Mouse (Mus musculus) large intestine, adult 2 months (tissue): ENCODE measurements around the gene Lman1l. TPM values are rescaled to one million over a fixed set of nuclear protein-coding genes. Genes with fewer than 3 reads are reported as not detected.

Experiments
- DNase-seq: peaks from one replicate; pipeline ENCODE4 v3.0.0-alpha.2; 2012; ENCODE audit warnings: low read depth, low spot score
- WGBS: fragments of 180-500 bp; shearing (Covaris S2); methylation state at CpG from one replicate; pipeline ENCODE4 v1.1.7; 2018; 5-methylcytosine and 5-hydroxymethylcytosine counted together
- polyA plus RNA-seq: library from polyadenylated mRNA; depleted of rRNA; stranded (reverse); fragments of >200 nt; gene quantifications from 2 replicates; pipeline ENCODE4 v1.2.3, GENCODE M21; 2012; rRNA removed

The Lman1l gene
- polyA plus RNA-seq, result 0.07 TPM in 1 of 2 replicates, not detected in the other

DNA sequence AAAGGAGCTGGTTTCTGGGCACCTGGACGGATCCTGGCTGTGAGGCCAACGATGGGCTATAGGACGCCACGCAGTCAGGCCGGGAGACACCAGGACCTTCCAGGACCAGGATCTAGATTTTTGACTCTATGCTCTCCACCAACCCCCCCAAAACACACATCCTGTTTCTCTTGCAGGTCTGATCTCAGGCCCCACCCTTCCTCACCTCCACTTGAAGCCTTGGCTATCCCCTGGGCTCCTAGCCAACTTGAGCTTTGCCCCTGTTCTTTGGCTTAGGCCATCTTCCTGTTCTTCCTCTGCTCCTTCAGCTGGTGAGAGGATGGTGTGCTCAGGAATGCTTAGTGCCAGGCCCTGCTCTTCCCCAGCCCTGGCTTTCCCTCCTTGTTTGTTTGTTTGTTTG, at the start of gene Lman1l:
Lman1l (minus strand) TSS at position 101 of the 400 bp plus-strand sequence.
- DNase-seq, result no peak
- 80% methylated on average over 5 of the region's 5 CpGs for WGBS

DNA sequence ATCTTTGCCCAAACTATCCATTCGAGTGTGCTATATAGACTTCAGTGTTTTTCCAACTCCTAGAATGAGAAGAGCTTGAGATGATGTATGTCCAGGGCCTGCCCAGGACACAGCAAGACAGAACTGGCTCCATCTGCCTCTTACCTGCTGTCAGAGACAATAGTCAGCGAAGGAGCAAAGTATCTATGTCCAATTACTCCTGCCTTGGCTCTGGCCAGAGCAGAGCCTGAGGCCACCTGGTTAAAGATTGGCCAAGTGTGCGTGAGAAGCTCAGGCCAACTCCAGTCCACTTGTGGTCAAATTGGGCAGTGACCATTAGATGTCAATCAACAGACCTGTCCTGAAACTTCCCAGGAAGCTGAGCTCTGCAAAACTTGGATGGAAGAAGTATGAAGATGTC, 49.0 kb upstream of the Lman1l start:
- WGBS, result 88% methylated on average over 3 of the region's 3 CpGs
- DNase-seq, result no peak

DNA sequence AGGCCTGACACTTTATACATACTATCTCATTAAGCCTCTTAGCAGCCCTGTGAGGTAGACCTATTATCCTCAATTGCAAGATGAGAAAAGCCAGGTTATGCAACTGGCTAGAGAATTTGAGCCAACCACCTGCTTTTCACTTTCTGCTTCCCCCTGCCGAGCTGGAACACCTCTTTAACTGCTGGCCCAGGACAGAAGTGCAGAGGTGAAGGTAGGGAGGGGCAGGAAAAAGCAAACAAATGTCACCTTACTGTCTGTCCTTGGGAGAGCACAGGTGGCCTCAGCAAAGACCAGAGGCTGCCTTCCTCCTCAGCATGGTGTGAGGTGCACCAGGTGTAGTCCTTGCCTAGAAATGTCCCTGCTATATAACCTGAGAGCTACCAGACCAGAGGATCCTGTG, 47.7 kb upstream of the Lman1l start:
- whole genome bisulfite sequencing, result 15% methylated on average over 1 of the region's 1 CpGs
- no peak for DNase-seq

DNA sequence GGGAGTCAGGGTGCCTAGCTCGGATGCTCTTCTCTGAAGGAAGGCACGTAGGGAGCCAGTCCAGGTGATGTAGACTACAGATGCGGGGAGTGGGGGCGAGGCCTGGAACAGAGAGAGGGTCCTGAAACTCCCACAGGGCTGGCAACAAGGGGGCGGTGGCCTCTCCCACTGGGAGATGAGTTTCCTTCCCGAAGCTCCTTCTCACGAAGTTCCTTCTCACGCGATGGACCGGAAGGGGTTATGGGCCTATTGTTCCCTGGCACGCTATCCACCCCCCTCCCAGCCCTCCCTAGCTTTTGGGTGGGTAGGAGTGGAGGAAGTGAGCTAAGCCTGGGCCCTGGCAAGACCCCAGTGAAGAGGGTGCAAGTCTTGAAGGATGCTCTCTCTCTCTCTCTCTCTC, 47.2 kb upstream of the Lman1l start:
- DNase-seq, result no peak
- 49% methylated on average over 11 of the region's 11 CpGs for WGBS

DNA sequence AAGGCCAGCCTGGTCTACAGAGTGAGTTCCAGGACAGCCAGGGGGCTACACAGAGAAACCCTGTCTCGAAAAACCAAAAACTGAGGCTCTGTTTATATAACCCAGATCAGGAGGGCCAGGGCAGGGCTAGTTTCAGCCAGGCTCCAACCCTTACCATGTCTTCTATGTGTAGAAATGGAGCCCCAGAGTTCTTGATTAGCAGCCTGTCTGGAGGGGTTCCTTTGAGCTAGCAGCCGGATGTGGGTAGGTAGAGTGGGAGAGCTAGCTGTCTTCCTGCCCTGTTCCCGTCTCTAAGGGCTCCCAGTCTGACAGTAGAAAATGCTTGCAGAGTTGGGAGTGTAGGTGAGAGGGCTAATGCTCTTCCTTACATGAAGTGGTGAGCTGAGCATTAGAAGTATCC, 46.6 kb upstream of the Lman1l start:
- WGBS, result 70% methylated on average over 3 of the region's 3 CpGs
- DNase-seq, result no peak

DNA sequence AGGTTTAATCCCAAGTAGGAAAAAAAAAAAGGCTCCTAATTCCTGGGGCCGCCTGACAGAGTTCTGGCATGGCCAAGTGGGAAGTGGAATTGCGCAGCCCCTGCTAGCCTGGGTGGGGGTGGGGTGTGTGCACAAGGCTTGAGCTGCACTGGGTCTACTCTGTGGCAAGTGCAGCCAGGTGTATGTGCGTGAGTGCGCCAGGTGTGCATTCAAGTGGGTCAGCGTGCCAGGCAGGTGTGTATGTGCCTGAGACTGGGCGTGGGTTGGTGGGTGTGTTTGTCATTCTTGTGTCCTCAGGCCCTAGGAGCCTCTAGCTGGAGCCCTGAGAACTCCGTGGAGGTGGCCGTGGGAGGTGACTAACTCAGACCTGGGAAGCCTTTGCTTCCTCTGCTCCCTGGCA, 46.0 kb upstream of the Lman1l start:
- no peak for DNase-seq
- WGBS, result 38% methylated on average over 8 of the region's 8 CpGs

DNA sequence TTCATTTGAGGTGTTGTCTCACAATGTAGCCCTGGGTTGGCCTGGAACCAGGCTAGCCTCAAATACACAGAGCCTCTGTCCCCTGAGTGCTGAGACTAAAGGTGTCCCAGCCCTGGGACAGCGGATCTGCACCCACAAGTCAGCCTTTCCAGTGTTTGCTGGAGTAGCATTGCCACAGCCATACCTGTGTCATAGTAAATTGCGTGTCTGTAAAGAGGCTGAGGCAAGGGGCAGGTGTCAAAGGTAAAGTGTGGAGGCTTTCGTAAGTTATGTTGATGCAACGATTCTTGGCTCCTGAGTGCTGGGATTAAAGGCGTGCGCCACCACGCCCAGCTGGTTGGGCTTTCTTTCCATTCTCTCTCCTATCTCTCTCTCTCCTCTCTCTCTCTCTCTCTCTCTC, 44.0 kb upstream of the Lman1l start:
- 25% methylated on average over 7 of the region's 7 CpGs for WGBS
- no peak for DNase-seq

DNA sequence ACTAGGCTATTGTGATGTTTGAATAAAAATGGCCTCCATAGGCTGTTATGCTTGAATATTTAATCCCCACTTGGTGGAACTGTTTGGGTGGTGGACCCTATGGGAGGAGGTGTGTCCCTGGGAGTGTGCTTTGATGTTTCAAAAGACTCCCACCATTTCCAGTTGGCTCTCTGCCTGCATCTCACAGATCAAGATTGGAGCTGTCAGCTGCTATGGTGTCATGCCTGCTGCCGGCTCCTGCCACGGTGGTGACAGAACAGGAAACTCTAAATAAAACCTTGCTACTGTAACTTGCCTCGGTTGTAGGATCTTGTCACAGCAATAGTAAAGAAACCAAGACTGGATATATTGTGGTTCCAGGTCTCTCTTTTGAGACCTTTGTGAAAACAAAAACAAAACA, 41.0 kb upstream of the Lman1l start:
- WGBS, result 59% methylated on average over 3 of the region's 3 CpGs
- no peak for DNase-seq

DNA sequence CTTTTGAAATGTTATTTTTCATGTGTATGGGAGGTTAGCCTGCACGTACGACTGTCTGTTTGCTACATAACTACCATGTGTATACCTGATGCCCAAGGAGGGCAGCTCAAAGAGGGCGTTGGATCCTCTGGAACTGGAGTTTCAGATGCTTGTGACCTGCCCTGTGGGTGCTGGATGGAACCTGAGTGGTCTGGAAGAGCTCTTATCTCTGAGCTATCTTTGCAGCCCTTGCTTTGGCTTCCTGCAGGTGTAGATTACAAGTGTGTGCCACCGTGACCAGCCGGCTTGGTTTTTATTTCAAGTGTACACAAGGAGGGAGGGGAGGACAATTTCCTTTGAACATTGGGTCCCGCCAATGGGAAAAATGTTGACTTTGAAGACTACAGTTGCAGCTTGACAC, 39.9 kb upstream of the Lman1l start:
- WGBS, result 27% methylated on average over 6 of the region's 6 CpGs
- DNase-seq, result no peak

DNA sequence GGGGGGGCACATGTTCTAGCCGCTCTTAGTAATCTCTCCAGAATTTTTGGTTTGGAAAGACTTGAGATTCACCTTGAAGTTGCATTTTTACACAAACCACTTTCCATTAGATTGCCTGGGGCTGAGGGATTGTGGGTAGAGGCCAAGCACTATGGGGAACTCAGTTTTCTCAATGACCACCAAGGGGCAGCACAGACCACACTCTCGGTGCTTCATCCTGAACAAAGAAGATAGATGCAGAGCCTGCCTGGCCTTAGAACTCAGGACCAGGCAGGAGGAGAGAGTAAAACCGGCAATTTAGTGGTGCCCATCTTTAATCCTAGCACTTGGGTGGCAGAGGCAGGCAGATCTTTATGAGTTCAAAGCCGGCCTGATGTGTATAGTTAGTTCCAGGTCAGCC, 39.2 kb upstream of the Lman1l start:
- DNase-seq, result no peak
- WGBS, result 15% methylated on average over 4 of the region's 4 CpGs

DNA sequence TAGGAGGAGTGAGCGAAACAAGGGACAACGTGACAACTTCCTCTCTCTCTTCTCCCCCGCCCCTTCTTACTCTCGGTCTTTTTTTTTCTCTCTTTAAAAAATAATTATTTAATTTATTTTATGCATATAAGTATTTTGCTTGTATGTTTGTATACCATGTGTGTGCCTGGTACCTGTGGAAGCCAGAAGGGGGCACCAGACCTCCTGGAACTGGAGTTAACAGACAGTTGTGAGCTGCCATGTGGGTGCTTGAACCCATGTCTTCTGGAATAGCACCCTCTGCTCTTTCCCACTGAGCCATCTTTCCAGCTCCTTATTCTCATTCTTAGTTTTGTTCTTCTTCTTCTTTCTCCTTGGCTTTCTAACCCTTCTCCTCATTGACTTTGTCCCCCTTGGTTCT, 38.4 kb upstream of the Lman1l start:
- no peak for DNase-seq
- 76% methylated on average over 4 of the region's 4 CpGs for WGBS

DNA sequence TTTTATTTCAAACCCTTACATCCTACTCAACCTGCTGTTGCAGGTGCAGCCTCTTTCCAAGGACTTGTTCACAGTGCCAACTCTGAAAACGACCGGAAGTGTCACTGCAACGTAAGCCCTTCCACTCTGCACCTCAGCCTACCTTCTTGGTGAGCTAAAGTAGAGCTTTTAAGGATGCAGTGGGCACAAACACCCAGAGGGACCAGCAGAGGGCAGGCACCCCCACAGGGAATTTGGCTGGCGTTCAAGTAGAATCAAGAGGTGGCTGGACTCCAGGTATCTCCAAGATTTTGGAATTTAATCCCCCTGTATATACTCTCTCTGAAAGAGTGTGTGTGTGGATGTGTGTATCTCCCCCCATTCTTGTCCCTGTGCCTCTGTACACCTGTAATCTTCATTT, 37.3 kb upstream of the Lman1l start:
- WGBS, result 54% methylated on average over 4 of the region's 4 CpGs
- no peak for DNase-seq

DNA sequence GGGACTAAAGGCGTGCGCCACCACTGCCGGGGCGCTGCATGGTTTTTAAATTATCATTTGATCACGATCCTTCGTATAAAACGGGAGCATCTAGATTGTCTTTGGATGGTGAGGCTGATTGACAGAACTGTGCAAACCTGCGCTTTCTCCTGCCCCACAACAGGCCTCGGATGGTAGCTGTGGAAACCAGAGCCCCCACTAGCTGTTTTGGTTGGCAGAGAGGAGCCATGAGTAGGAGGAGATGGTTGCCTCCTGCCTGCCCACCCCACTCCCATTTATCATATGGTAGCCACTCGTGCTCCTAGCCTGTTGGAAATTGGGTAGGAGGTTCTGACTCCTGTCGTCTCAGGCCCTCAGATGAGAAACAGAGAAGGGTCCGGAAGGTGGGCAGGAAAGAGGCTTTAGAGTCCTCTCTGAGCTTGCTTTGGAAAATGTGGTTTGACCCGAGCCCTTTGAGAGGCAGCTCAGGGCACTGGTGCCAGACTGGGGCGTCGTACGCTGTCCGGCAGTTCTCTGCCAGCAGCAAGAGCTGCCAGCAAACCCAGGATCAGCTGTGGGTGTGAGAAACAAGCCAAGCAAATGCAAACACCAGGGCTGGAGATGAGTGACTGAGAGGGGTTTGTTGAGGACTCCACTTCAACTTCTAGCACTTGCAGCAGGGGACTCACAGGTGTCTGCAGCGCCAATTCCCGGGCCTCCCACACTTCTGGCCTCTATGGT, 36.2 kb upstream of the Lman1l start:
- 90% methylated on average over 19 of the region's 19 CpGs for WGBS
- DNase-seq, result no peak

DNA sequence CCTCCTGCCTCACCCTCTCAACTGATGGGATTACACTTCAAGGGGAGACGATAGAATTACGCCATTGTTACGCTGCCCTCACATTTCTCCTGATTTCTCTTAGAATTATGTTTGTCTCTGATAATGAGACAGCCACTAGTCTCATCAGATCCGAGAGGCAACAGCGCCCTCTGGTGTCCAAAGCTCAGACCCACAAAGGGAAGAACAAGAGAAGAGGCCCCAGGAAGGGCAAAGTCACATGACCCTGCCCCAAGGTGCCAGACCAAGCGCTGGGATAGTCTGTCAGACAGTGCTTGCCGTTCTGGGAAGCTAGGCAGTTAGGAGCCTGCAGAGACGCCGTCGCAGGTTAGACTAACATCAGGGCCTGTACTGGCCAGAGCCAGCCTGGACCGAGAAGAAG, 35.2 kb upstream of the Lman1l start:
- DNase-seq, result peak; percentile 96
- WGBS, result 1% methylated on average over 11 of the region's 11 CpGs

DNA sequence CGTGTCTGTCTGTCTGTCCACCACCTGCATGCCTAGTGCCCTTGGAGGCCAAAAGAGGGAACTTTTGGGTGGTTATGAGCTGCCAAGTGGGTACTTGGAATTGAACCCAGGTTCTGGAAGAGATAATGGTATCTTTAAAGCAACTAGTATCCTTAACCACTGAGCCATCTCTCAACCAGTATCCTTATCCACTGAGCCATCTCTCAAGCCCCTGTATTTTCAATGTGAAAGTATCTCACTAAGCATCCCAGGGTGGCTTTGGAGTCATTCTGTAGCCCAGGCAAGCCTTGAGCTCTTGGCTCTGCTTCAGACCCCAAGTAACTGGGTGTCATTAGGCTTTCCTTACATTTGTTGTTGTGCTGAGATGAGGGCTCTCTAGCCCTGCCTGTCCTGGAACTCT, 34.4 kb upstream of the Lman1l start:
- 79% methylated on average over 1 of the region's 1 CpGs for WGBS
- no peak for DNase-seq

DNA sequence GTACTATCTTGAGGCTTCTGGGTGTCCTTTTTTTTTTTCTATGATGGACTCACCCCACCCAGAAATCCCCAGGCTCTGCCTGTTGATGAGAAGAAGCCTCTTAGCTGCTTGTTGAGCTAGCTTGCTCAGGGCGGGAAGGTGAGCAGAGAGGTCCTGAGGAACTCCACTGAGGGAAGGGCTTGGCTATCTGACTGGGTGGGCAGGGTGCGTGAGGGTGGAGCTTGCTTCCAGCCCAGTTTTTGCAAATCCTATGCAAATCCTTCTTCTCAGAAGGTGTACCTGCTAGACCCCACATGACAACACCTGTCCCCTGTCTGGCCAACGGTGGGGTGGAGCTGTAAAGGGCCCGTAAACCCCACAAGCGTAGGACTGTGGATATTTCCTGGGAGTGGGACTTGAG, 32.7 kb upstream of the Lman1l start, which contains the start of gene Csk:
Csk (minus strand) TSS at position 349 of the 400 bp plus-strand sequence.
- WGBS, result 74% methylated on average over 5 of the region's 5 CpGs
- no peak for DNase-seq

DNA sequence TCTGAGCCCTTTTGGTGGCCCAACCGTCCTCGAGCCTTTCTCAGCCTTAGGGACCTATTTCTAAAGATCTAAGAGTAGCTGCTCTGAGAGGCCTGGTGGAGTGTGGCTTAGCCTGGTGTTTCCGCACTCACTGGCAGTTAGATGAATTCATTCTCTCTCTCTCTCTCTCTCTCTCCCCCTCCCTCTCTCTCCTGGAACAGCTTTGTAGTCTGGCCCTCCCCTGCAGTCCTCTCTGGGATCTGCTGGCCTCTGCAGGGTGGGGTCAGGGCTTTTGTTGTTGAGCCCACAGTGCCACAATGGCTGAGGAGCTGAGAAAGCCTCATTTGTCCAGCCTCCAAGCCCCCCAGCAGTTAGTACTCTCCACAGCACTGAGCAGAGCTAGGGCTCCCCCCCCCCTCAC, 32.3 kb upstream of the Lman1l start:
- no peak for DNase-seq
- WGBS, result 74% methylated on average over 3 of the region's 3 CpGs

DNA sequence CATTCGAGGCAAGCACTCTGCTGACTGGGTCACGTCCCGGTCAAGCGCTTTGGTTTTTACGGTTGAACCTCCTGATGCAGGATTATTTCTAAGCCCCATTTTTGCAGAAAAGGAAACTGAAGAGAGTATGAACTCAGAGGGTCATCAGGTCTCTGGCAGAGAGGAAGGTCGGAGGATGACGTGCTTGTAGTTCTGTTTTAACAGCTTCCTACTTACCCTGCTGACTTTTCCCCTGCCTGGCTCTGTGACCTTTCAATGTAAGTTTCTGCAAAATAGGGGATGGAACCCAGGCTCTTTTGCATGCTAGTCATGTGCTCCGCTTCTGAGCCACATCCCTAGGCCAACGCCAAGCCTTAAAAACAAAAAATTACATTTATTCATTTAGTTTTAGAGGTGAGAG, 31.8 kb upstream of the Lman1l start:
- WGBS, result 82% methylated on average over 9 of the region's 9 CpGs
- no peak for DNase-seq

DNA sequence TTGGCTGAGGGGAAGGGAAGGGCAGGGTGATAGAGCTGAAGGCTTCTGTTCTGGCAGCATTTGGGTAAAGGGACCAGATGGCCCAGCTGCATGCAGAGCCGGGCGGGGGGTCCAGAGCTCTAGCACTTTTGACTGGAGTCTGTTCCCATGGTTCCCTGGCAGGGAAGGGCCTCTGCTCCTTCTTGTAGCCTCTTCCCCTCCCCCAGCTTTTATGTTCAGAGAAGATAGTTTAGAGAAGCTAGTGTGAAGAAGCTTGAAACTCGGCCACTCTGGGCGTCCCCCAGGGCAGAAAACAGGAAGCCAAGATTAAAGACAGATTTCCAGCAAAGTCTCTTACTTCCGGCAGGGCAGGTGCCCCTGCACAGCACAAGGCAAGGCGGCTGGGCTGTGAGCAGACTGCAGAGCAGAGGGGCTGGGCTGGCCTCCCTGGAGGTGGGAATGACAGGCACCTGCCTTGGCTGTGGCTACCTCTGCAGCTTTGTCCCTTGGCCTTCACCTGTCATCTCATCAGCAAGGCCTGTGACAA, 30.3 kb upstream of the Lman1l start:
- no peak for DNase-seq

DNA sequence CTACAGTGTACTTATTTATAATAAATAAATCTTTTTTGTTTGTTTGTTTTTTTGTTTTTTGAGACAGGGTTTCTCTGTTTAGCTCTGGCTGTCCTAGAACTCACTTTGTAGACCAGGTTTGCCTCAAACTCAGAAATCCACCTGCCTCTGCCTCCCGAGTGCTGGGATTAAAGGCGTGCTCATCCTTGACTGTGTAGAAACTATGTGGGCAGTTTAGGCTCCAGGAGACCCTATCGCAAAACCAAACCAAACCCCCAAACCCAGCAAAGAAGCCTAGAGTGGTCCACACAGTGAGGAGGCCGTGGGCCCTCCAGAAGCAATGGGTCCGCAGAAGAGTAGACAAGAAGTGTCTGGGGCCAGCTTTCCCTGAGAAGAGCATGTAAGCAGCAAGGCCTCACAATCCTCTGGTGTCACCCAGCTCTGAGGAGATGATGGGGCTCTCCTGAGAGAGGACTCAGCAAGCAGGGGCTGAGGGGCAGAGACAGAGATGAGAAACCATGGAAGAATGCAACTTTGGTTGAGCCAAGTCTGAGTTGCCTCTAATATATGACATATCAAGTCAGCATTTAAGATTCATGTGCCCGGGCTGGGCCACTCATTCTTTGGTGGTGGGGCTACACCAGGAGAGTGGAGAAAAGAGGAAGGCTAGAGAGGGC, 29.7 kb upstream of the Lman1l start:
- DNase-seq, result no peak
- 91% methylated on average over 6 of the region's 6 CpGs for WGBS

More for the DNA sequence above, 30.3 kb upstream of the Lman1l start:
- 63% methylated on average over 6 of the region's 6 CpGs for WGBS
